Mouse (Mus musculus) E14TG2a.4 (cell line): ENCODE data around the gene Bax.
A peak's percentile ranks its signal among the peaks of the same experiment; 100 is the strongest.

Experiments used
- H3K27me3 ChIP-seq: 2 replicates; pipeline ENCODE4 v1.6.1; 2014; ENCODE audit warnings: low read length, control low read depth; ENCODE audit not compliant: insufficient read depth
- H3K36me3 ChIP-seq: 2 replicates; pipeline ENCODE4 v1.6.1; 2014; ENCODE audit warnings: low read length, control low read depth; ENCODE audit not compliant: insufficient read depth
- H3K4me1 ChIP-seq: replicated peaks from 2 replicates; pipeline ENCODE4 v1.6.1; 2014; ENCODE audit warnings: low read depth, low read length, control low read depth
- H3K4me3 ChIP-seq: replicated peaks from 2 replicates; pipeline ENCODE4 v1.5.1; 2014; ENCODE audit warnings: mild to moderate bottlenecking, low read length
- H3K9me3 ChIP-seq: 2 replicates; pipeline ENCODE4 v1.6.1; 2014; ENCODE audit warnings: low read length, control low read depth
- CTCF ChIP-seq: conservative IDR thresholded peaks from 2 replicates; pipeline ENCODE4 v1.5.1; 2014; ENCODE audit warnings: low read length
- NANOG ChIP-seq: IDR thresholded peaks from 2 replicates; pipeline ENCODE4 v1.6.1; 2014; ENCODE audit warnings: borderline replicate concordance, low read length, mixed read lengths
- POU5F1 ChIP-seq: IDR thresholded peaks from 2 replicates; pipeline ENCODE4 v1.6.1; 2014; ENCODE audit warnings: low read length, borderline replicate concordance

The Bax gene

DNA sequence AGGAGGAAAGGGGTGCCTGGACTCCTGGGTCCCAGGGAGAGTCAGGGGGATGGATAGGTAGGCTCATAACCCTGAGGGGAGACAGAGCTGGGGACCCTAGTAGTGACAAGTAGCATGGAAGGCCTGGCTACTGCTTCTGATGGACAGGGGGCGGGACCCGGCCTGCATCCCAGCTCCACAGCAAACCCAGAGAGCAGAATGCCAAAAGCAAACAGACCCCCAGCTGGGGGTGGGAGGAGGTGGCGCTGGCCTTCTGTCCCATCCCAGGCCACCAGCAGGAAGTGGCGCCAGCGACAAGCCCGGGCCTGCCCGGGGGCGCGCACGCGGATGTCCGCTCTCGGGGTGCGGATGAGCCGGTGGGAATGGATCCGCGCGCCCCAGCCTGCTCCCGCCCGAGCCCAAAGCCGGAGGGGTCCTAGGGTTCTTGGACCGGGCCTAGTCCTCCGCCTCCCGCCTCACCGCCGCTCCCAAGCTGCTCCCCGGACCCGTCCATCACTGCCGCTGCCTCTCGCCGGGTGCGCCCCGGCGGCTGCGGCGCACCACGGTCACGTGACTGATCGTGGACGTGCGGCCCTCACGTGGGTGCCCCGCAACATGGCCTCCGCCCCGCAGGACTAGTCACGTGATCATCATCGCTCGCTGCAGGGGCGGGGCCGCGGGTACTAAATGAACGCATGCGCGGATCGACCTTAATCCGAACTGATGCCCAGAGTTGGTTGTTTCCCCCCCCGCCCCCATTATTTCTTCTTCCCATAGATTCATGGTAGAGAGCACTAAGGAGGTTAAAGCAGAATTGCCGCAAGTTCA, at the start of gene Bax:
TSS of gene Bax (minus strand) at position 616 of the 807 bp plus-strand sequence.
- Histone ChIP-seq H3K36me3 (peaks cover 46% of the 10 kb centered on the region), H3K9me3 (no peaks in the 10 kb centered on the region), H3K27me3 (no peaks in the 10 kb centered on the region), H3K4me3 (peak within 1 kb of the TSS; percentile 99), H3K4me1 (peaks cover 60% of the 10 kb centered on the region)
- TF ChIP-seq POU5F1 (no peak), NANOG (no peak), CTCF (no peak)

DNA sequence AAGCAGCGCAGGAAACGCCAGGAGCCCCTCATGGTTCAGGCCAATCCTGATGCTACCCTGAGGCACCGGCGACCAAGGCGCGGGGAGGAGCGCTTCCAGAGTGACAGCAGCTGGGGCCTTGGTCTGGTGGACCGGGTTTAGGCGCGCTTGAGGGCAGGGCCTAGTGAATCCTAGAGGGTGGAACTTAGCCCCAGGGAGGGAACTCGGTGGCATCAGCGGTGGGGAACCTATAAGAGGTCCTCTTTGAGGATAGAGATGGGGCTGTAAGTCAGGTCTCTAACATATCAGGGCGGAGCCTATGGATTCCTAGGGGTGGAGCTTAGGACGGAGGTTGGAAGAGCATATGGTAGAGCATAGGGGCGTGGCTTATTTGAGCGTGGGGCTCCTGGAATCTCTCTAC, 48.7 kb upstream of the Bax start:
- Histone ChIP-seq H3K9me3 (no peaks in the 10 kb centered on the region), H3K4me3 (peak overlapping the region; percentile 1; the same call in 1 of the 2 replicates), H3K36me3 (no peaks in the 10 kb centered on the region), H3K27me3 (no peaks in the 10 kb centered on the region), H3K4me1 (peaks cover 64% of the 10 kb centered on the region)
- TF ChIP-seq NANOG (no peak), POU5F1 (no peak), CTCF (no peak)

DNA sequence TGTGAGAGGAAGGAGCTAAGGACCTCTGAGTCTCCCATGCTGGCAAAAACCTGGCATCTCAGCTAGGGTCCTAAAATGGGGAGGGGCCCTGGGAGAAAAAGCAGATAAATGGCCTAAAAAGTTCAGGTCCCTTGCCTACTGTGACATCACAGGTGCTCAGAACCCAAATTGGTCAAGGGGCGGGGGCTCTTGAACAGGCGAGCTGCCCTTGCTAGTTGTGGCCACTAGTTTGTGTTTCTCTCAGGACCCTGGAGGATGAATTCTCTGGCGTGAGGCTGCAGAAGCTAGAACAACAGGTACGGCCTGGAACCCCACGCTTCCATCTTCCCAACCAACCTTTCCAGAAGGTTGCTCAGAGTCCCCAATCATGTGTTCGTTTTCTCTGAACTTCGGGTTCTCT, 47.7 kb upstream of the Bax start:
- no peak for TF ChIP-seq CTCF
- TF ChIP-seq POU5F1: no peak
- no peak for TF ChIP-seq NANOG
- H3K4me3 ChIP-seq: peak overlapping the region; percentile 39
- H3K4me1 ChIP-seq: peaks cover 65% of the 10 kb centered on the region
- no peaks in the 10 kb centered on the region for H3K36me3 ChIP-seq
- H3K9me3 ChIP-seq: no peaks in the 10 kb centered on the region
- H3K27me3 ChIP-seq: no peaks in the 10 kb centered on the region

DNA sequence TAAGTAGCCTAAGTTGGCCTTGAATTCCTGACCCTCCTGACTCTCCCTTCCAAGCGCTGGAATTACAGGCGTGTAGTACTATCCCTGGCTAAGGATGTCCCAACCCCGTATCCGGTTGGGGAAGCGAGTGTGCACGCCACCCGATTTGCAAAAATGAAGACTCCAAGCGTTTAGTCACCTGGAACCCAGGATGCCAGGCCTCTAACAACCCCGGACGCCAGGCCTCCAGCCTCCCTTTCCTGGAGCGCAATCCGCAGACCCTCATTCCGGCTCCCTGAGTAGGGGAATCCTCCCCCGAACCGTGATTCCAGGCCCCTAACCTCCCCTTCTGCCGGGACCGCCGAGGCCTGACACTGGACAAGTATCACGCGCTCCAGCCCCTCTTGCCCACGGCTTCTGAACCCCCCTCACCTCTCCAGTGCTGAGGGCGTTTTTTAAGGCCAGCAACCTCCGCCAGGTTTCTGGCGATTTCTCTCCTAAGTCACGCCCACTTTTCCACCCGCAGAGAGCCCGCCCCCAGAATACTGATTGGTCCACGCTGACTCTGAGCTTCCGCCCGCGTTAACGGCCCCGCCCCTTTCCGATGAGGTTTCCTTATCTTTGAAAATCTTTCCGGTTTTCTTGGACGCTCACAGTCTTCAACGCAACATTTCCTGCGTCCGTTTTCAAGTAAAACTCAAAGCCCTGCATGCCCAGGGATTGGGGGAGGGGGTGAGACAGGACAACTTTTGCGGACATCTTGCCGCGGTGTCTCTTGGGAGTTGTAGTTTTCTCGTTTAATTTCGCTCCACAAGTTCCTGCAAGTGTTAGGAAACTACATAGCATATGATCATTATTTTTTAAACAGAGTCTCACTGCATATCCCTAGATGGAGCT, 43.5 kb upstream of the Bax start, which contains the start of gene Nucb1:
TSS of gene Nucb1 (minus strand) at position 495 of the 876 bp plus-strand sequence.
- H3K9me3 ChIP-seq: no peaks in the 10 kb centered on the region
- H3K4me1 ChIP-seq: peaks cover 42% of the 10 kb centered on the region
- peak within 1 kb of the TSS; percentile 89 for H3K4me3 ChIP-seq
- H3K27me3 ChIP-seq: no peaks in the 10 kb centered on the region
- peaks cover 36% of the 10 kb centered on the region for H3K36me3 ChIP-seq
- TF ChIP-seq CTCF (no peak), NANOG (no peak), POU5F1 (no peak)

GRCm38 (mm10) chr7:45509181-45509882, 42.6 kb upstream of the Bax start:
- H3K27me3 ChIP-seq: no peaks in the 10 kb centered on the region
- no peak for TF ChIP-seq NANOG
- TF ChIP-seq CTCF: no peak
- no peak for TF ChIP-seq POU5F1
- H3K9me3 ChIP-seq: no peaks in the 10 kb centered on the region
- peak overlapping the region; percentile 89 for H3K4me3 ChIP-seq
- H3K4me1 ChIP-seq: peaks cover 33% of the 10 kb centered on the region
- peaks cover 43% of the 10 kb centered on the region for H3K36me3 ChIP-seq

DNA sequence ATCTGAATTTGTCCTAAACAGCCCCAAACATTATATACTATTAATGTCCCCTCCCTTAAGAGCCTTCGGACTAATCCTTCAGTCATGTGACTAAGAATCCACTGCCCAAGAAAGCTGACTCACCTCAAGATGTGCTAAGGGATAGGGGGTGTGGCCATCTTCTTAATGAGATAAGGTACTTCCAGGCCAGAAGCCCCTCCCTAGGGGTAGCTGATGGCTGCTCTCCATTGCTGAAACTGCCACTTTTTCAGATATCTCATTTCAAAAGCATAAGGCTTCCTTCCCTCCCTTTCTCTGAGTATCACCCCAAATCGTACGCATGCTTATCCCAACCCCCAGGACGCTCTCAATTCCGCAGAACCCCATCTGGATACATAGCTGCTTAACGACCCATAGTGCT, 41.9 kb upstream of the Bax start:
- no peaks in the 10 kb centered on the region for H3K9me3 ChIP-seq
- H3K36me3 ChIP-seq: peaks cover 49% of the 10 kb centered on the region
- H3K27me3 ChIP-seq: no peaks in the 10 kb centered on the region
- H3K4me3 ChIP-seq: no peak overlapping the region
- TF ChIP-seq POU5F1 (no peak), NANOG (no peak), CTCF (no peak)
- H3K4me1 ChIP-seq: peaks cover 26% of the 10 kb centered on the region

- TF ChIP-seq POU5F1 (no peak), NANOG (no peak), CTCF (no peak)
- no peak overlapping the region for H3K4me3 ChIP-seq
Measured at GRCm38 (mm10) chr7:45507583-45507982, 40.9 kb upstream of the Bax start.

DNA sequence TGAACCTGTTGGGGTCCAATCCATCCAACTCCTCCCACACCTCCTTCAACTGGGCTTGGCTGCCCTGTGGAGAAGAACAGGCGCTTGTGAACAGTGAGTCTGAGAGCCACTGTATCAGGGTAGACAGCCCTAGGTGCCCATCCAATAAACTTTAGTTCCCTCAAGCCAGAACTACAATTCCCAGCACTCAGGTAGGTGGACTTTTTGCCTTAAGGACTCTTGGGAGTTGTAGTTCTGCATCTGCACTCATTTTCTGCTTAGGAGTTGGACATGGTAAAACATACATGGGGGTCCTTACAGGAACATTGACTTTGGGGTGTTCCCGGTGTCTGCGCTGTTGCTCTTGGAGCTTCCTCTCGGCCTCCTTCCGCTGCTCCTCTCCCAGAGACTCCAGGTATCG, 31.7 kb upstream of the Bax start:
- Histone ChIP-seq H3K9me3 (no peaks in the 10 kb centered on the region), H3K36me3 (peaks cover 81% of the 10 kb centered on the region), H3K4me3 (no peak overlapping the region), H3K27me3 (no peaks in the 10 kb centered on the region), H3K4me1 (peaks cover 48% of the 10 kb centered on the region)
- no peak for TF ChIP-seq POU5F1
- no peak for TF ChIP-seq CTCF
- TF ChIP-seq NANOG: no peak

More at GRCm38 (mm10) chr7:45507583-45507982, 40.9 kb upstream of the Bax start:
- no peaks in the 10 kb centered on the region for H3K27me3 ChIP-seq
- H3K4me1 ChIP-seq: peaks cover 28% of the 10 kb centered on the region
- peaks cover 57% of the 10 kb centered on the region for H3K36me3 ChIP-seq
- H3K9me3 ChIP-seq: no peaks in the 10 kb centered on the region
